Mouse (Mus musculus): ENCODE data around the gene Ccdc85c. TPM values are rescaled to one million over a fixed set of nuclear protein-coding genes. Genes with fewer than 3 reads are reported as not detected.
A peak's percentile ranks its signal among the peaks of the same experiment; 100 is the strongest.

Gene Ccdc85c
- total RNA-seq, 2 experiments from 2014 or later: 7.3 to 8.4 TPM

GRCm38 (mm10) chr12:108219825-108220616 lies 55.2 kb downstream of the Ccdc85c start:
- no peak for DNase-seq (ENCODE audit: low spot score in 2 of 2)

DNA sequence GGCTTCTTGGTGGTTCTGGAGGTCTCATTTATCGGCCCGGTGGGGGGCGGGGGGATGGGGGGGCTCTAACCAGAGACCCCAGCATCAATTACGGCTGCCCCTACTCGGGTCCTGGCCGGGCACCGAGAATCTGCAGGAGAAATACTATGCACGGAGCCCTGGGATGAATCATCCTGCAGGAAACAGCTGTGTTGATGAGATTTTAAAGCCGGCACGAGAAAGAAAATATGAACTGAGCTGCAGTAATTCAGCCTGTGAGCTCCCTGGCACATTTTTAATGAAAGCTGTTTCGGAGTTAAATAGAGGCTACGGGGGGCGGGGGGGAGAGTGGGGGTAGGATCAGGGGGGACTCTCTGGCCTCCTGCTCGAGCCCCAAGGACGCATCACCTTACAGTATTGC lies 56.1 kb downstream of the Ccdc85c start:
- no peak for DNase-seq (ENCODE audit: low spot score in 2 of 2)

DNA sequence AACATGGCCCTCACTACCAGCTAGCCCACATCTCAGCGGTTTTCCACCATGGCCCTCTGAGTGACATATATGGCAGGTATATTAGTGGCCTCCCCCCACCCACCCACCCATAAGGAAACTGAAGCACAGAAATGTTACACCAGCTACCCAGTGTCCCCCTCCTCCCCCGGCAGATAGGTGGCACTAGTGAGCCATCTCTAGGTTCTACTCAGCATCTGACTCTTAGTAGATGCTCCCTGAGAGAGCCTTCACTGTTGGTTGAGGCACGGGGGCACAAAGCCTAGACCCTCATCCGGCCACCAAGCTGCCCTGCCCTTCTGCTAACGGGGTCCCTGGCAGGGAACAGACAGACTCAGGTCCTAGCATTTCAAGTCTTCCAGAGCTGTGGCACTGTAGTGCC lies 57.7 kb downstream of the Ccdc85c start:
- DNase-seq (ENCODE audit: low spot score in 2 of 2): no peak

- DNase-seq (ENCODE audit: low spot score in 2 of 2): no peak
Measured at GRCm38 (mm10) chr12:108216611-108217370, 58.4 kb downstream of the Ccdc85c start.

DNA sequence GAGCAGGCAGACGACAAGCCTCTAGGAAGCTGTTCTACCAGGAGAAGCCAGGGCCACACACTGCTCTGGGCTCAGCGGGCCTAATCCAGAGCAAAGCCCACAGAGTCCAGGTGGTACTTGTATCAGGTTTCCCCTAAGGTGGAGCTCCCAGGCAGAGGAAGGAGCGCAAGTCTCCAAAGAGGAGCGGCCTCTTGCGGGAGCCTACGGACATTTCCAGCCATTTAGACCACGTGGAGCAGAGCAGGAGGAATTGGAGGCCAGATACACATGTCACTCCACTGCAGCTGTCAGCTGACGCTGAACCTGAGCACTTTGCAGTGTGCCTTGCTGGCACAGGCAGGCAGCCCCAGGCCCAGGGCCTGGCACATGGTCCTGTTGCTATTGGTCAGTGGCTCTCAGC lies 60.1 kb downstream of the Ccdc85c start:
- no peak for DNase-seq (ENCODE audit: low spot score in 2 of 2)

- no peak for DNase-seq (ENCODE audit: low spot score in 2 of 2)
Measured at GRCm38 (mm10) chr12:108213090-108214041, 61.9 kb downstream of the Ccdc85c start.

DNA sequence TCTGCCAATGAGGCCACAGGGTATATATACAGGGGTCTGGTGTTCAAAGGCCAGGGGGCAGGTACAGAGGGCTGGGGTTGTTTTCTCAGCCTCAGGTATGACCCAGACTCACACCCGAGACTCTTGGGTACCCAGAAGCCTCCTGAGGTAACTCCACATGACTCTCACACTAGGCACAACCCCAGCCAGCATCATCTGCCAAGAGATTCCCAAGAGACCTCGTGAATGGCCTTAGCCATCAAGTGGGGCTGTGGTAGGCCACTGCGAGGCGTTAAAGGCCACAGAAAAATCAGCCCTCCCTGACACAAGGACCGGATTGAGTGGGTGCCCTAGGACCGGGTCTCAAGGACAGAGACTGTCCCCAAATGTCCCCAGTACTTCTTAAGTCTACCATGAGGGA lies 62.7 kb downstream of the Ccdc85c start:
- DNase-seq (ENCODE audit: low spot score in 2 of 2): no peak

- DNase-seq (ENCODE audit: low spot score in 2 of 2): no peak
Measured at GRCm38 (mm10) chr12:108212071-108212470, 63.2 kb downstream of the Ccdc85c start.

DNA sequence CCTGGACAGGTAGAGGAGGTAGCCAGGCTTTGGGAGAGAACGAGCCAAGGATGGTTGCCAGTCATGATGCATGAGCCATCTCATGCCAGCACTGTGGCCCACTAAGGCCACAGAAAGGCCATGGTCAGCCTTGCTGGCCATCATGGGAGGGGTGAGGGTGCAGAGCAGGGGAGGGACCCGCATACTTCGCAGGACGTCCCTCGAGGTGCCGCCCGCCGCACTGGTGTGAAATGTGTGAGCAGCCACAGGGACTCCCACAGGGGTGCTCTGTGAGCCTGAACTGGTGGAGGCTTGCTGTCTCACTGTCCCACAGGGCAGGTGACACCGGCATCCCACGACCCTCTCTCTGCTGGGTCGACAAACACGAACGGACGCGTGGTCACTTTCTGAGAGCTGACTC lies 64.6 kb downstream of the Ccdc85c start:
- DNase-seq (ENCODE audit: low spot score in 2 of 2): no peak

- peak; percentile 61 to 81 for DNase-seq (ENCODE audit: low spot score in 2 of 2)
Measured at GRCm38 (mm10) chr12:108208726-108209438, 66.3 kb downstream of the Ccdc85c start.

GRCm38 (mm10) chr12:108208216-108208615 lies 67.0 kb downstream of the Ccdc85c start:
- DNase-seq (ENCODE audit: low spot score in 2 of 2): no peak

DNA sequence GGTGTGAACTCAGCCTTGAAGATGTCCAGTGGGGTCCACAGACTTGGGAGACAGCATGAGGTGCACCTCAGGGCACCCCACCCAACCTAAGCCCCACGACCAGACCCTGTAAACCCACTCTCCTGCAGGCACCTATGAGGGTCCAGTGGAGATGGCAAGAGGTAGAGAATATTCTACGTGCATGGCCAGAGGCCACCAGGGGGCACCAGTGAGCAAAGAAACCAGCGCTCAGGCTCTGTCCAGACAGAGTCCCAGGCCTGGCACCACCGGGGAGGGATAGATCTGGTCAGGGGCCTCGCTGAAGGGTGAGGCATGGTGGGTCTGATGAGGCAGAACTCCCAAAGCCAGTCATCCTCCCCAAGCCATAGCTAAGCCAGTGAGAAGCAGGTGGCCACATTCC lies 68.6 kb downstream of the Ccdc85c start:
- peak; percentile 76 to 85 for DNase-seq (ENCODE audit: low spot score in 2 of 2)

DNA sequence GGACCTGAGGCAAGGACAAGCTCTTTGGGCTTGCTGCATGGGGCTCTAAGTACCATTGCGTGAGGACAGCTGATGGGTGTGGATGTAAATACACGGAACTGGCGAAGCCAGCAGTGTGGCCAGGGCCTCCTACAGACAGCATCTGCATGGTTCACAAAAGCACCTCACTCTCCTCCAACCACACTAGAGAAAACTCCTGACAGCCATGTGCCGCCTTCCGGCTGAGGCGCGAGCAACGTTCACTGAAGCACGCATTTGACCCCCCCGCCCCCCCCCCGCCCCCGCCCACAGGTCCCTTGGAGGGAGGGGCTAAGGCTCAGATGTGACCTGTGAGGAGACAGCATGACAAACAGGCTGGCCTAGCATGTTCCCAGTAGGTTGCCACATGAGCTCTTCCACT lies 70.2 kb downstream of the Ccdc85c start:
- DNase-seq (ENCODE audit: low spot score in 2 of 2): no peak

GRCm38 (mm10) chr12:108203895-108204294 lies 71.3 kb downstream of the Ccdc85c start:
- peak in 1 of 2 experiments; percentile 8 for DNase-seq (ENCODE audit: low spot score in 2 of 2)

DNA sequence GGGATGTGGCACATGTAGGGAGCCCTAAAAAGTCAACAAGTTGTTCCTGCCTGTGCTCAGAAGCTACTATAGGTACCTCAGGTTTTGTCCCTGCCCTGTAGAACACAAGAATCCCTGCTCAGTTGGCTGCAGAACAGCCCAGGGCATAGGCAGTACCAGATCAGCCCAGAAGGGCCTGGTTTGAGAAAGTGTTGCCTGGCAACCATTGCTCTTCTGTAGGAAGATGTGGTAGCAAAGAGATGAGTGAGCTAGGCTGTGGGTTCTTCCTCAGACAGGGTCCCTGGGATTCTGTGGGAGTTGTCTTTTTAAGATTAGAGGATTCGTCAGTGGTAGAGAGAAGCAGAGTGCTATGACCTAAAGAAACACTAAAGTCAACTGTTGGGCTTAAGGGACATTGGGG lies 75.1 kb downstream of the Ccdc85c start:
- no peak for DNase-seq (ENCODE audit: low spot score in 2 of 2)

DNA sequence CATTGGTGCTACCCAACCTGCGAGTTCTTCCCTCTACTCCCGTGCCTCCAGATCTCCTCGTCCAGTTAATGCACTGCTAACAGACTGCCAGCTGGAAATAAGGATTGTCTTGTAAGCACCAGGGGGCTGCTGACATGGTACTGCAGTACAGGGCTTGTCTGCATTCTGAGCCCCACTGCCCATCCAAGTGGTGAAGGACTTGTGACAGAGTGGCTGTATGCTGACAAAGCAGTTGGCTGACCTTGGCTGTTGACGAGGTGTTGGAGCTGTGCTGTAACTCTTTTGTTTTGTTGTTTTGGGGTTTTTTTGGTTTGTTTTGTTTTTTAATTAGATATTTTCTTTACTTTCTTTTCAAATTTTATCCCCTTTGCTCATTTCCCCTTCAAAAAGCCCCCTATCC lies 76.8 kb downstream of the Ccdc85c start:
- no peak for DNase-seq (ENCODE audit: low spot score in 2 of 2)

GRCm38 (mm10) chr12:108195761-108196160 lies 79.5 kb downstream of the Ccdc85c start:
- no peak for DNase-seq (ENCODE audit: low spot score in 2 of 2)

DNA sequence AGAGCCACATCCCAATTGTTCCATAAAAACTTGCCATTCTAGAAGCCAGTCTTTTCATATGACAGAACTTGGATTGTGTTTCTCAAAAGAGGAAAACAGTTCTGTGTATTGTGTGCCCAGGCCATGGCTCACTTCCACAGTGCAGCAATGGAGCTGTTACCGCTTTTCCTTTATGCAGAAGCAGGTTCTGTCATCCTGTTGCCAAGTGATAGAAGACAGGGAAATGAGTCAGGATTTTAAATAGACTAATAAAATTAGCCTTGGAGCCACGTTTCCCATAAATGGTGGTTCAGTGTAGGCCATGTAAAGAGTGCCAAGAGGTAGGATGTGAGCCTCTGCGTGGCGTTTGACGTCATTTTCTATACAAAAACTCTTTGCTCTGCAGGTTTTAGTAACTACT lies 81.3 kb downstream of the Ccdc85c start:
- DNase-seq (ENCODE audit: low spot score in 2 of 2): no peak

GRCm38 (mm10) chr12:108187541-108188091 lies 87.6 kb downstream of the Ccdc85c start:
- DNase-seq (ENCODE audit: low spot score in 2 of 2): no peak

DNA sequence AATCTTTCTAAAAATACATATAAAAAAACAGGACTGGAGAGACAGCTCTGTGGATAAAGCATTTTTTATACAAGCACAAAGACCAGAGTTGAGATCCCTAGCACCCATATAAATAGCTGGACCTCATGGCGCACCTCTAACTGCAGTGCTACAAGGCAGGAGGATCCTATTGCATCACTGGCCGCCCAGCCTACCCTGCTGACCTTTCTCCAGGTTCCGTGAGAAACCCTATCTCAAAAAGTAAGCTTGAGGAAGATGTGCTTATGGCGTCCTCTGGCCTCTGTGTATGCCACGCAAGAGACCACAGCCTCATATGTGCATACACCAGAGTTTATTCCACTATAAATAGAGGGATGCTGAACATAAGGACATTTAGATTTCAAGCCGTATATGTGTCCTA lies 93.5 kb downstream of the Ccdc85c start:
- DNase-seq (ENCODE audit: low spot score in 2 of 2): no peak
